Mouse (Mus musculus) olfactory bulb, adult 2 months (tissue): ENCODE data around the gene Jup.

Source experiments
- CTCF ChIP-seq: fragments of 200-500 bp; IDR thresholded peaks from 2 replicates; pipeline ENCODE4 v1.5.1; 2012; ENCODE audit warnings: low read depth, mild to moderate bottlenecking, low read length, moderate library complexity; ENCODE audit not compliant: insufficient read depth
- POLR2A ChIP-seq: fragments of 200-500 bp; IDR thresholded peaks from 2 replicates; pipeline ENCODE4 v1.6.1; 2012; ENCODE audit warnings: mild to moderate bottlenecking, low read depth, low read length, moderate library complexity; ENCODE audit not compliant: insufficient read depth

- TF ChIP-seq POLR2A, result no peak
- TF ChIP-seq CTCF, result no peak
Measured at GRCm38 (mm10) chr11:100402682-100403081, 5.1 kb upstream of the Jup start.
